Mouse (Mus musculus) limb, embryonic 15.5 days (tissue): ENCODE results near the gene Il27ra. TPM values are rescaled to one million over a fixed set of nuclear protein-coding genes. Genes with fewer than 3 reads are reported as not detected.

ENCODE experiments used
- ATAC-seq: fragments of 200-750 bp; cut with Nextera tagmentation; 2 replicates; pipeline ENCODE4 v1.8.0; 2017; ENCODE audit warnings: low read depth, moderate TSS enrichment; ENCODE audit not compliant: insufficient number of reproducible peaks, low FRiP score, low TSS enrichment
- H3K27ac ChIP-seq: fragments of 300-500 bp; sonication (generic); 2 replicates; pipeline ENCODE4 v1.5.1; 2015; ENCODE audit warnings: moderate library complexity, mild to moderate bottlenecking, inconsistent platforms
- H3K27me3 ChIP-seq: fragments of 300-500 bp; sonication (generic); 2 replicates; pipeline ENCODE4 v1.6.1; 2015; ENCODE audit warnings: inconsistent platforms
- H3K36me3 ChIP-seq: fragments of 300-500 bp; sonication (generic); 2 replicates; pipeline ENCODE4 v1.6.1; 2015; ENCODE audit warnings: inconsistent platforms
- H3K4me1 ChIP-seq: fragments of 300-500 bp; sonication (generic); 2 replicates; pipeline ENCODE4 v1.6.1; 2015; ENCODE audit warnings: inconsistent platforms
- H3K4me2 ChIP-seq: fragments of 300-500 bp; sonication (generic); 2 replicates; pipeline ENCODE4 v1.6.1; 2015; ENCODE audit warnings: mild to moderate bottlenecking, inconsistent platforms
- H3K4me3 ChIP-seq: fragments of 300-500 bp; sonication (generic); 2 replicates; pipeline ENCODE4 v1.5.1; 2015; ENCODE audit warnings: mild to moderate bottlenecking, inconsistent platforms
- H3K9ac ChIP-seq: fragments of 300-500 bp; sonication (generic); 2 replicates; pipeline ENCODE4 v1.6.1; 2015; ENCODE audit warnings: inconsistent platforms
- H3K9me3 ChIP-seq: fragments of 300-500 bp; sonication (generic); 2 replicates; pipeline ENCODE4 v1.6.1; 2016; ENCODE audit warnings: inconsistent platforms
- WGBS: fragments of 180-500 bp; shearing (Covaris S2); methylation state at CpG from one replicate; pipeline ENCODE4 v1.1.7; 2015; 5-methylcytosine and 5-hydroxymethylcytosine counted together
- polyA plus RNA-seq: library from polyadenylated mRNA; unstranded; fragments of >200 nt; fragmentation: Nextera tagmentation; extraction: Ambion mirVana; gene quantifications from 2 replicates; pipeline ENCODE4 v1.2.1, GENCODE M21; 2015

The Il27ra gene
- 1.7 and 2.2 TPM in 2 replicates for polyA plus RNA-seq

DNA sequence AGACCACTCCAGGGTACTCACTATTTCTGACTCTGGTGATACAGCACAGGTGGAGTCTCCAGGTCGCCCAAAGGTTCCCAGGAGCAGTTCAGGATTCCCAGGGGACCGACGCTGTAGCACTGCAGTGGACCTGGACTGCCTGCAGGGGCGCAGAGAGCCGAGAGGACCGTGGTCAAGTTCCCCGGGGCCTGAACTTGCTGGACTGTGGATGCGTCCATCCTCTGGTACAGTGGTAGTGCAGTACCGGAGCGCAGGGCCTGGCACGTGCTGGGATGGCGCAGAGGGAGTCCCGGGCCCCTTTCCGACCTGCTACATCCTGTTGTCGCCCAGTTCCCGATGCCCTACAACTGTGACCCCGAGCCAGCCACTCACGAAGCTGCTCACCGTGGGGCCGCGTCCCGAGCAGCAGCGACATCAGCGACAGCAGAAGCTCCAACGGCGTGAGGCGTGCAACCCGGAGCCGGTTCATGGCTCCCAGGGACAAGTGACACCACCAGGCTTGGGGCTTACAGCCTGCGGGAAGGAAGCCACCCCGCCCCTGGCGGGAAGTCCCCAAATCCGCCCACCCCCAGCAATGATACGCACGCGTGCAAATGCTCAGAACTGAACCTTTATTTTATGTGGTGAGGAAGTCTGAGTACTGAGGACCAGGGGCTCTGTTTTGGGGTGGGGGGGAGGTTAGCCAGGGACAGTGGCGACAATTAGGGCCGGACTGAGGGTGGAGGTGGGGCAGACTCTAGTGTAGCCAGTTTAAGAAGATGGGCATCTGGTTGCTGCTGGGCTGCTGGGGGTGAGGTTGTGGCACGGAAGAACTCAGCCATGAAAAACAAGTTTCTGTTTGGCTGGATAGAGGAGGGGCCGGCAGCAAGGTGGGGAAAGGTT is at the start of gene Il27ra:
Gene Il27ra, minus strand, starts transcription at position 524 of the 882 bp plus-strand sequence.
- Histone ChIP-seq H3K9ac (0 out of 2 replicates have a peak within 1 kb of the TSS, but pooled peaks have one; percentile 2), H3K4me1 (peaks cover 18% of the 10 kb centered on the region), H3K27ac (no peak within 1 kb of the TSS), H3K4me3 (peak within 1 kb of the TSS; percentile 40), H3K27me3 (peaks cover 71% of the 10 kb centered on the region), H3K4me2 (peak within 1 kb of the TSS; percentile 77), H3K9me3 (no peaks in the 10 kb centered on the region), H3K36me3 (no peaks in the 10 kb centered on the region)
- 3% methylated on average over 40 of the region's 40 CpGs for WGBS
- ATAC-seq: peak; percentile 16; the same call in 1 of the 2 replicates

DNA sequence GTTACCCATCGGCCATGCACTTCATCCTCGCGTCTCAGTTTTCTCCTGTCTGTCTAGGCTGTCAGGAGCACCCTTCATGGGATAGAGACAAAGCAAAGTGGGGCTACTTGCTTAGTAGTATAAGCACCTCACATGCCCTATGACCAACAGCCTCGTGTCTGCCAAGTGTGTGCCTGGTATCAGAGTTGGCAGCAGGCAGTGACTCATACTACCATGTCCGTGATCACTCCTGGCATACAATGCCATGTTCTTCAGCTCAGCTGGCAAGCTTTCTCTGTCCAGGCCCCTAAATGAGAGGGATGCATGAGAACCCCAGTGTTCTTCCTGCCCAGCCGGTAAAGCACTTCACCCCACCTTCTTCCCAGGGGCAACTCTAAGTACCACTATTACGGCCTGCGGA is 48.2 kb upstream of the Il27ra start:
- Histone ChIP-seq H3K27ac (no peak overlapping the region), H3K4me1 (no peaks in the 10 kb centered on the region), H3K9me3 (no peaks in the 10 kb centered on the region), H3K27me3 (no peaks in the 10 kb centered on the region), H3K36me3 (peaks cover 88% of the 10 kb centered on the region), H3K9ac (no peak overlapping the region), H3K4me2 (no peak overlapping the region), H3K4me3 (no peak overlapping the region)
- no peak for ATAC-seq
- 85% methylated on average over 8 of the region's 8 CpGs for WGBS

DNA sequence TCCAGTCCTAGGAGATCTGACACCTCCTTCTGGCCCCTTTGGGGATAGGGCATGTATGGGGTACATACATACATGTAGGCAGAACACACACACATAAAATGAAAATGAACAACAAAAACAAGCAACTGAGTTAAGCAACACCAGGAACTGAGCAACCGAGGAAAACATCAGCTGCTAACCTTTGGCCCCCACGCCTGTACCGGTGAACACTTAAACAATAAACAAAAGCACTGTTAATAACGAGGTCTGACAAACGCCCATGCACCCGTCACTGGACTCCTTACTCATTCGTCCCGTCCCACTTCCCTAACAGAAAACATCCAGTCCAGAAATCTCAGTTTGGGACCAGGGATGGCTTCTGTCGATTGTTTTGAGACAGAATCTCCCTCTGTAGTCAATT is 46.9 kb upstream of the Il27ra start:
- H3K9me3 ChIP-seq: no peaks in the 10 kb centered on the region
- H3K27ac ChIP-seq: no peak overlapping the region
- WGBS: 67% methylated on average over 9 of the region's 9 CpGs
- peaks cover 6% of the 10 kb centered on the region; the same call in 1 of the 2 replicates for H3K4me1 ChIP-seq
- H3K4me3 ChIP-seq: no peak overlapping the region
- no peak overlapping the region for H3K4me2 ChIP-seq
- no peaks in the 10 kb centered on the region for H3K27me3 ChIP-seq
- H3K36me3 ChIP-seq: peaks cover 86% of the 10 kb centered on the region
- no peak for ATAC-seq
- H3K9ac ChIP-seq: no peak overlapping the region

DNA sequence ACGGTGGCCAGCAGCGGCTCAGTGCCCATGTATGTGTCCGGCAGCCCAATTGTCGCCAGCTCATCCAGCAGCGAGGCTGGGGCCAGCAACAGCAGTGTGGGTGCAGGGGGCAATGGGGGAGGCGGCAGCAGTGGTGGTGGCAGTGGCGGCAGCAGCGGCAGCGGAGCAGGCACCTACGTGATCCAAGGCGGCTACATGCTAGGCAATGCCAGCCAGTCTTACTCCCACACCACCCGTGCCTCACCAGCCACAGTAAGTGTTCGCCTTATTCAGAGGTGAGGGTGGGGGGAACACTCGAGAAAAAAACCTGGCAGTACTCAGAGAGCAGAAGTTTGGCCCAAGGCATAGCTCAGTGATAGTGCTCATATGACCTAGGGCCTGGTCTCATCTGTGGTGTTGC is 45.4 kb upstream of the Il27ra start:
- no peaks in the 10 kb centered on the region for H3K9me3 ChIP-seq
- WGBS: 93% methylated on average over 14 of the region's 14 CpGs
- H3K27ac ChIP-seq: no peak overlapping the region
- H3K4me3 ChIP-seq: no peak overlapping the region
- ATAC-seq: no peak
- no peak overlapping the region for H3K9ac ChIP-seq
- H3K4me1 ChIP-seq: peaks cover 8% of the 10 kb centered on the region; the same call in 1 of the 2 replicates
- no peaks in the 10 kb centered on the region for H3K27me3 ChIP-seq
- H3K36me3 ChIP-seq: peaks cover 86% of the 10 kb centered on the region
- no peak overlapping the region for H3K4me2 ChIP-seq

DNA sequence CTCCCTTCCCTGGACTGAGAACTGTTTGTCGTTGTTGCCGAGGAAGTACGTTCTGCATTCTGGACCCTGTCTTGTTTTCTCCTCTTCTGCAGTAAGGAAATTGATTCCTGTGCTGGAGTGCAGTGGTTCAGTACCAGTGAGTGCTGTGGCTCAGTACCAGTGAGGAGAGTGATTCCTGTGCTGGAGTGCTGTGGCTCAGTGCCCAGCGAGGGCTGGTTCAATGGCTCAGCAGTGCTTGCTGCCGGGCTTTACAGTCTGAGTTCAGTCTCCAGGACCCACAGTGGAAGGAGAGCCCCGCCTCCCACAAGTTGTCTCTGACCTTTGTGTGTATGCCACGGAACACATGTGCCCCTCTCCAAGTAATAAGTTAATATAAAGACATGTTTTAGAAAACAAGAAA is 44.8 kb upstream of the Il27ra start:
- ATAC-seq: no peak
- 85% methylated on average over 7 of the region's 7 CpGs for WGBS
- H3K9me3 ChIP-seq: no peaks in the 10 kb centered on the region
- H3K27ac ChIP-seq: no peak overlapping the region
- H3K27me3 ChIP-seq: no peaks in the 10 kb centered on the region
- H3K9ac ChIP-seq: no peak overlapping the region
- H3K4me3 ChIP-seq: no peak overlapping the region
- no peak overlapping the region for H3K4me2 ChIP-seq
- peaks cover 8% of the 10 kb centered on the region; the same call in 1 of the 2 replicates for H3K4me1 ChIP-seq
- peaks cover 86% of the 10 kb centered on the region for H3K36me3 ChIP-seq

DNA sequence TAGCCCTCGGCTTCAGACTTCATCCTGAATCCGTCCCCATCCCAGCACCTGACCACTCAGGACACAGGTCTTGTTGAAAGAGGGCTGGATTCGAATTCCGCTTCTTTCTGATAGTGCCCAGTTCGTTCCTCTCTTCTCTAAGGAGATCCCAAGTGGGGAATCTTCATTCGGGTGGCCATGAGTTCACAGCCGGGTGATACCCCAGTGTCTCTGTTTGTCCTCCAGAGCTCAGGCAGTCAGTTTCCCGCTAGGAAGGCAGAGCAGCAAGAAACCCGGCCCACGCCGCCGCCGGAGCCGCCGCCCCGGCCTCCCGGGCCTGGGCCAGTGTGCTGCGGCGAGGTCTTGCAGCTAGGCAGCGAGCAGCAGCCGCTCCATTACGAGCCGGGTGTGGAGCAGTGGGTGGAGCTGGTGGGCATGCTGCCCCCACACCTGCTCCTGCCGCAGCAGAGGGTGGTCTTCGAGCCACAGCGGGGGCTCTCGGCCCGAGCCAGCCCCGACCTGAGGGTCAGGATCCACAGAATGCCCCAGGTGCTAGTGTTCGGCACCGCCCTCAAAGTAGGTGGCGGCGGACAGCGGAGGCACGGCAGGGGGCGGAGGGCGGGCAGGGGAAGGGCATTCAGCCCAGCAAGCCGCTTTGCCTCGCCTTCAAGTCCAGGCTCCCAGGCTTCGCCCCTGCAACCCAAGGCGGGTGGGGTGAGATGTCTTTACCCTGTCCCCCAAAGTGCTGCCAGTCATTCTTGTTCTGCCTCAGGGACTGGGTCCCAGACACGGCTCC is 42.1 kb upstream of the Il27ra start:
- Histone ChIP-seq H3K4me2 (0 out of 2 replicates have a peak overlapping the region, but pooled peaks have one; percentile 19), H3K4me1 (peaks cover 8% of the 10 kb centered on the region; the same call in 1 of the 2 replicates), H3K9me3 (no peaks in the 10 kb centered on the region), H3K4me3 (no peak overlapping the region), H3K27ac (no peak overlapping the region; the same call in 1 of the 2 replicates), H3K36me3 (peaks cover 86% of the 10 kb centered on the region), H3K9ac (no peak overlapping the region), H3K27me3 (no peaks in the 10 kb centered on the region)
- no peak for ATAC-seq
- WGBS: 41% methylated on average over 42 of the region's 42 CpGs

DNA sequence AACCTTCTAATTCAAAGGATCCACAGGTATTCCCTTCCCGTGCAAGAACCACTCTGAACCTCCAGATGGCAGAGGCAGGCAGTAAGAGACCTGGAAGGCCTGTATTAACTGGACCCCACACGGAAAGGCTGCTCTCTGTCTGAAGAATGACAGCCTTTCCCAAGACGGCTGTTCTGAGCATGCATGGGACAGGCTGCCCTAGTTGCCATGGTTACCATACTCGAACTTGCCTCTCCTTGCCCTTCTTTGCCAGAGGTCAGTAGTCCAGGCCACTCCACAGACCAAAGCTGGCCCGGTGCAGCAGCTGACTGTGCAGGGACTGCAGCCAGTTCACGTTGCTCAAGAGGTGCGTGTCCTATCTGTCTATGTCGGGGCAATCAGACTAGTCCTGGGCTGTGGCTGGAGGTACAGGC is 41.4 kb upstream of the Il27ra start:
- Histone ChIP-seq H3K4me2 (no peak overlapping the region), H3K9me3 (no peaks in the 10 kb centered on the region), H3K27ac (no peak overlapping the region), H3K27me3 (no peaks in the 10 kb centered on the region), H3K4me3 (no peak overlapping the region), H3K4me1 (peaks cover 8% of the 10 kb centered on the region; the same call in 1 of the 2 replicates), H3K9ac (no peak overlapping the region), H3K36me3 (peaks cover 85% of the 10 kb centered on the region)
- WGBS: 45% methylated on average over 8 of the region's 8 CpGs
- ATAC-seq: no peak

DNA sequence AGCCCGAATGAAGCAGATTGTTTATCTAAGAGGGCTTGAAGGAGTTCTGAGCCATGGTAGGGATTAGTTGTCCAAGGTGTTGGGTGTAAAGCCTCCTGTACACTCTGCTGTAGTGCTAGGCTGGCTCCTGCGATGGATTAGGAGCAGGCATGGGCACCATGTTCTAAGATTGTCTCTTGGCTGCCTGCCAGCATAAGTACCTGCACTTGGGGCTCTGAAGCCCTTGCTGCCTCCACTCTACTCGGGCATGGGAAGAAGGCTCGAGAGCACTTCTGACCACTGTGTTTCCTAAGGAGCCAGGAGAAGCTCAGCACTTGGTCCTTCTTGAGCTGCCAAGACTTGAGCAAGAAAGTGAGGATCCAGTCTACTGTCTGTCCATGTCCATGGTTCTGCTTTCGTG is 36.8 kb upstream of the Il27ra start:
- Histone ChIP-seq H3K4me3 (no peak overlapping the region), H3K9ac (no peak overlapping the region), H3K9me3 (no peaks in the 10 kb centered on the region), H3K4me2 (no peak overlapping the region), H3K36me3 (peaks cover 66% of the 10 kb centered on the region), H3K27ac (no peak overlapping the region), H3K27me3 (no peaks in the 10 kb centered on the region), H3K4me1 (peaks cover 5% of the 10 kb centered on the region; the same call in 1 of the 2 replicates)
- ATAC-seq: no peak
- 74% methylated on average over 5 of the region's 5 CpGs for WGBS

DNA sequence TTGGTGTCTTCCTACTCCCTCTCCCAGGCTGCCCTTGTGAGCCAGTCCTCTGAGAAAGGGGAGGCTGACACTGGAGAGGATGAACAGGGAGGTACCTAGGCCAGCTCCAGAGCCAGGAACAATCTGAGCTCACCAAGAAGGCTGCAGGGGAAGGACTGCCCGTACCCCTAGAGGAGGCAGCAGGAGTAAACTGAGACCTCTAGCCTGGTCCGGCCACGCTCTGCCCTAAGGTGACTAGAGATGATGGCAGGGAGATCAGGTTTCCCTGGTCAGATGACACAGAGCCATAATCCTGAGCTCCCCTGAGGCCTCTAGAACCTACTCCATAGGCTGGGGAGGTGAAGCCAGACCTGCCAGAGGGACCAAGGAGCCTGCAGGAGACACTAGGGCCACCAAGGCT is 34.5 kb upstream of the Il27ra start:
- no peak overlapping the region for H3K4me3 ChIP-seq
- H3K4me1 ChIP-seq: peaks cover 8% of the 10 kb centered on the region
- no peak for ATAC-seq
- H3K9ac ChIP-seq: no peak overlapping the region
- 44% methylated on average over 3 of the region's 3 CpGs for whole genome bisulfite sequencing
- no peaks in the 10 kb centered on the region for H3K9me3 ChIP-seq
- H3K4me2 ChIP-seq: no peak overlapping the region
- no peaks in the 10 kb centered on the region for H3K27me3 ChIP-seq
- H3K36me3 ChIP-seq: peaks cover 42% of the 10 kb centered on the region
- no peak overlapping the region for H3K27ac ChIP-seq

DNA sequence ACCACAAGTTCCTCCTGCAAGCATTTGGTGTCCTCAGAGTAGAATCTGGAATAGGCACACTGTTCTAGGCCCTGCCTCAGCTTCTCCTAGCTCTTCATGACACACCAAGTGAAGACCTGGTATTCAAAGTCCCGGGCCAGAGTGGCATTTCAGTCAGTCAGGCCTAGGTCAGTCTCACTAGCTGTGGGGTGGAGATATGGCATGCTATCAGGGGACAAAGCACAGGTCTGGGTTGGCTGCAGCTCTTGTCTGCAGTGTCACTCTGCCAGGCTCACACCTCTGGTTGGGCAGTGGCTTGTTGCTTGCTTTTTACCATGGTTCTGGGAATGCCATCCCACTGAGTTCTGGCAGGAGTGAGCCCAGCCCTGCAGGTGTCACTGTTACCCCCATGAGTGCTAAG is 34.0 kb upstream of the Il27ra start:
- peaks cover 12% of the 10 kb centered on the region for H3K4me1 ChIP-seq
- H3K36me3 ChIP-seq: peaks cover 42% of the 10 kb centered on the region
- no peak overlapping the region for H3K4me2 ChIP-seq
- H3K4me3 ChIP-seq: no peak overlapping the region
- 69% methylated on average over 1 of the region's 1 CpGs for WGBS
- ATAC-seq: no peak
- H3K27me3 ChIP-seq: no peaks in the 10 kb centered on the region
- H3K27ac ChIP-seq: no peak overlapping the region
- no peak overlapping the region for H3K9ac ChIP-seq
- no peaks in the 10 kb centered on the region for H3K9me3 ChIP-seq

DNA sequence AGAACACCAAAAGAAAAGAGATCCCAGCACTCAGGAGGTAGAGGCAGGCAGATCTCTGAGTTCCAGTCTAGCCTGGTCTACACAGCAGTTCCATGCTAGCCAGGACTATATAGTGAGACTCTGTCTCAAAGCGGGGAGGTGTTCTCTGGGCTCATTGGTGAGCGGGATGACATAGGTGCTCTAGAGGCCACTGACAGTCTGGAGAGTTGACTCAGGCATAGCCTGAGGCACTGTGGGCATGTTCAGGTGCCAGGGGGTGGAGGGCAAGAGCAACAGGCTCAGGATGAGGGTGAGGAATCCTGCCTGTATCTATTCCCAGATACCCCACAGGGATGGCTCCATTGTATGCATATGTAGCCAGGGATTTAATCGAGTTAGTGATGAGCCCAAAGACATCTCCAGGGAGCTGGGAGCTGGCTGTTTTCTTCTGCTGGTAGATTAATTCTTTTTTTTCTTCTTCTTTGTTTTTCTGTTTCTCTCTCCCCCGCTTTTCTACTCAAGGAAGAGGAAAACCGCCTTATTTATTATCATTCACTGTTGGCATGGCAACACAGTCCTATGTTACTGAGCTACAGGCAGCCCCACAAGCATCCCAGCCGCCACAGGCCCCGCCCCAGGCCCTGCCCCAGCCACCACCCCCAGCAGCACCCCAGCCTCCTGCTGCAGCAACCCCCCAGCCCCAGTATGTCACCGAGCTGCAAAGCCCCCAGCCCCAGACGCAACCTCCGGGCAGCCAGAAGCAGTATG is 31.0 kb upstream of the Il27ra start:
- no peak for ATAC-seq
- Histone ChIP-seq H3K4me2 (no peak overlapping the region), H3K9ac (no peak overlapping the region), H3K9me3 (no peaks in the 10 kb centered on the region), H3K27ac (no peak overlapping the region), H3K4me1 (peaks cover 33% of the 10 kb centered on the region), H3K4me3 (no peak overlapping the region), H3K27me3 (no peaks in the 10 kb centered on the region), H3K36me3 (peaks cover 19% of the 10 kb centered on the region)
- 63% methylated on average over 9 of the region's 10 CpGs for WGBS
